Mouse (Mus musculus): ENCODE results near the gene Emc3. TPM values are rescaled to one million over a fixed set of nuclear protein-coding genes. Genes with fewer than 3 reads are reported as not detected.
A peak's percentile ranks its signal among the peaks of the same experiment; 100 is the strongest.

Emc3 gene
- polyA plus RNA-seq (2014; fragmentation: Nextera tagmentation; extraction: Ambion mirVana): 82.4 and 89.4 TPM in 2 replicates

- Histone ChIP-seq H3K9ac (ENCODE audit: low read length) (peak within 1 kb of the TSS; percentile 88), H3K36me3 (ENCODE audit: control insufficient read depth, insufficient read depth, low read length) (no peaks in the 10 kb centered on the region), H3K4me3 (ENCODE audit: low read depth, low read length) (peak within 1 kb of the TSS; percentile 90), H3K27me3 (ENCODE audit: control insufficient read depth, insufficient read depth, low read length) (no peaks in the 10 kb centered on the region), H3K27ac (ENCODE audit: low read depth, low read length) (peak within 1 kb of the TSS; percentile 49; the same call in 1 of the 2 replicates), H3K9me3 (ENCODE audit: control insufficient read depth, low read length) (no peaks in the 10 kb centered on the region), H3K4me1 (ENCODE audit: control insufficient read depth, insufficient read depth, low read length) (peaks cover 9% of the 10 kb centered on the region), H3K4me2 (ENCODE audit: low read depth) (peak within 1 kb of the TSS; percentile 59)
- WGBS: 1% methylated on average over 47 of the region's 47 CpGs
- ATAC-seq (ENCODE audit: insufficient read depth, low FRiP score, low TSS enrichment) (peak; percentile 81), DNase-seq (ENCODE audit: low spot score) (peak; percentile 96)
These were observed at the start of gene Emc3, which contains the start of gene Fancd2 for GRCm38 (mm10) chr6:113530932-113531839. Gene Emc3 (minus strand): TSS chr6:113531652. Gene Fancd2 (plus strand): TSS chr6:113531682.

DNA sequence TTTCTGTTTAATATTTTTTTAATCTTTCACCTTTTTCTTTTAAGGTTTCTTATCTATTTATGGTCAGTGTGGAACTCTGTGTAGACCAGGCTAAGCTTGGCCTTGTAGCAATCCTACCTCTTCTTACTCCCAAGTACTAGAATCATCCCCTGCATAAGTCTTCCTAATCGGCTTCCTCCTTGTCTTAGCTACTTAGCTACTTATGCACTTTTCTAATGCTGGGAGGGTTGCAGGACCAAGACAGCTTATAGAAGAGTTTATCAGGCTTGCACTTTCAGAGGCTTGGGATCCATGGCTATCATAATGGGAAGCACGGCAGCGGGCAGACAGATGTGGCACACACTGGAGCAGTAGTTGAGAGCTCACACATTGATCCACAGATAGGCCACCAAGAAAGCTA, 47.9 kb upstream of the Emc3 start:
- DNase-seq (ENCODE audit: low spot score) (no peak), ATAC-seq (ENCODE audit: insufficient read depth, low FRiP score, low TSS enrichment) (no peak)
- no peak overlapping the region for H3K4me3 ChIP-seq (ENCODE audit: low read depth, low read length)
- H3K27ac ChIP-seq (ENCODE audit: low read depth, low read length): no peak overlapping the region
- H3K9me3 ChIP-seq (ENCODE audit: control insufficient read depth, low read length): no peaks in the 10 kb centered on the region
- H3K4me1 ChIP-seq (ENCODE audit: control insufficient read depth, insufficient read depth, low read length): no peaks in the 10 kb centered on the region
- WGBS: 93% methylated on average over 3 of the region's 3 CpGs
- no peak overlapping the region for H3K9ac ChIP-seq (ENCODE audit: low read length)
- no peak overlapping the region for H3K4me2 ChIP-seq (ENCODE audit: low read depth)
- no peaks in the 10 kb centered on the region for H3K36me3 ChIP-seq (ENCODE audit: control insufficient read depth, insufficient read depth, low read length)
- no peaks in the 10 kb centered on the region for H3K27me3 ChIP-seq (ENCODE audit: control insufficient read depth, insufficient read depth, low read length)

- H3K36me3 ChIP-seq (ENCODE audit: control insufficient read depth, insufficient read depth, low read length): no peaks in the 10 kb centered on the region
- no peak overlapping the region for H3K27ac ChIP-seq (ENCODE audit: low read depth, low read length)
- 95% methylated on average over 6 of the region's 6 CpGs for WGBS
- no peaks in the 10 kb centered on the region for H3K27me3 ChIP-seq (ENCODE audit: control insufficient read depth, insufficient read depth, low read length)
- H3K9ac ChIP-seq (ENCODE audit: low read length): no peak overlapping the region
- DNase-seq (ENCODE audit: low spot score) (no peak), ATAC-seq (ENCODE audit: insufficient read depth, low FRiP score, low TSS enrichment) (no peak)
- no peaks in the 10 kb centered on the region for H3K4me1 ChIP-seq (ENCODE audit: control insufficient read depth, insufficient read depth, low read length)
- no peak overlapping the region for H3K4me3 ChIP-seq (ENCODE audit: low read depth, low read length)
- no peak overlapping the region for H3K4me2 ChIP-seq (ENCODE audit: low read depth)
- H3K9me3 ChIP-seq (ENCODE audit: control insufficient read depth, low read length): no peaks in the 10 kb centered on the region
These were observed 44.6 kb upstream of the Emc3 start for GRCm38 (mm10) chr6:113576044-113576443.

- ATAC-seq (ENCODE audit: insufficient read depth, low FRiP score, low TSS enrichment): no peak
- no peaks in the 10 kb centered on the region; the same call in 1 of the 2 replicates for H3K36me3 ChIP-seq (ENCODE audit: control insufficient read depth, insufficient read depth, low read length)
- WGBS: 90% methylated on average over 1 of the region's 1 CpGs
These were observed 33.1 kb upstream of the Emc3 start for GRCm38 (mm10) chr6:113564557-113564956.

DNA sequence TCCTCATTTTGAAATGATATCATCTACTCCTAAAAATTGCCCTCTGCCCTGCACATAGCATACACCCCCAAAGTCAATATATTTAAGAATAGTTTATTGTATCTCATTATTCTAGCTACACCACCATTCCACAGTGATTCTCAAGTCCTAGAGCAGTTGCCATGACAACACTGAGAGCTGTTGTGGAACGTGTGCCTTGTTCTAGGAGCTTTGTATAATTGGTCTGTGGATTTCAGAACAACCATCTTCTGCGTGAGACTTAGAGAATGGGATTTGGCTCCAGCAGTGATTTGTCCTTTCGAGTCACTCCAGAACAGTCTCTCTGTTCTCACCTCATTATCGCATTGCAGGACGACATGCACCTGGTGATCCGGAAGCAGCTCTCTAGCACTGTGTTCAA, 28.3 kb upstream of the Emc3 start:
- ATAC-seq (ENCODE audit: insufficient read depth, low FRiP score, low TSS enrichment) (no peak), DNase-seq (ENCODE audit: low spot score) (no peak)
- no peak overlapping the region for H3K4me2 ChIP-seq (ENCODE audit: low read depth)
- no peak overlapping the region for H3K27ac ChIP-seq (ENCODE audit: low read depth, low read length)
- no peak overlapping the region for H3K9ac ChIP-seq (ENCODE audit: low read length)
- H3K4me1 ChIP-seq (ENCODE audit: control insufficient read depth, insufficient read depth, low read length): no peaks in the 10 kb centered on the region
- H3K36me3 ChIP-seq (ENCODE audit: control insufficient read depth, insufficient read depth, low read length): no peaks in the 10 kb centered on the region
- no peaks in the 10 kb centered on the region for H3K27me3 ChIP-seq (ENCODE audit: control insufficient read depth, insufficient read depth, low read length)
- H3K9me3 ChIP-seq (ENCODE audit: control insufficient read depth, low read length): no peaks in the 10 kb centered on the region
- WGBS: 78% methylated on average over 6 of the region's 6 CpGs
- no peak overlapping the region for H3K4me3 ChIP-seq (ENCODE audit: low read depth, low read length)

More at GRCm38 (mm10) chr6:113564557-113564956, 33.1 kb upstream of the Emc3 start:
- Histone ChIP-seq H3K4me3 (ENCODE audit: low read depth, low read length) (no peak overlapping the region), H3K9ac (ENCODE audit: low read length) (no peak overlapping the region), H3K27ac (ENCODE audit: low read depth, low read length) (no peak overlapping the region), H3K4me1 (ENCODE audit: control insufficient read depth, insufficient read depth, low read length) (no peaks in the 10 kb centered on the region), H3K9me3 (ENCODE audit: control insufficient read depth, low read length) (no peaks in the 10 kb centered on the region), H3K27me3 (ENCODE audit: control insufficient read depth, insufficient read depth, low read length) (no peaks in the 10 kb centered on the region), H3K4me2 (ENCODE audit: low read depth) (no peak overlapping the region)
- DNase-seq (ENCODE audit: low spot score): no peak

- ATAC-seq (ENCODE audit: insufficient read depth, low FRiP score, low TSS enrichment) (no peak), DNase-seq (ENCODE audit: low spot score) (no peak)
- Histone ChIP-seq H3K36me3 (ENCODE audit: control insufficient read depth, insufficient read depth, low read length) (no peaks in the 10 kb centered on the region), H3K27me3 (ENCODE audit: control insufficient read depth, insufficient read depth, low read length) (no peaks in the 10 kb centered on the region), H3K9ac (ENCODE audit: low read length) (no peak overlapping the region), H3K9me3 (ENCODE audit: control insufficient read depth, low read length) (no peaks in the 10 kb centered on the region), H3K4me1 (ENCODE audit: control insufficient read depth, insufficient read depth, low read length) (no peaks in the 10 kb centered on the region), H3K4me2 (ENCODE audit: low read depth) (no peak overlapping the region), H3K4me3 (ENCODE audit: low read depth, low read length) (no peak overlapping the region), H3K27ac (ENCODE audit: low read depth, low read length) (no peak overlapping the region)
- 91% methylated on average over 9 of the region's 12 CpGs for WGBS
These were observed 12.5 kb upstream of the Emc3 start for GRCm38 (mm10) chr6:113543906-113544481.

- DNase-seq (ENCODE audit: low spot score): no peak
- no peaks in the 10 kb centered on the region for H3K27me3 ChIP-seq (ENCODE audit: control insufficient read depth, insufficient read depth, low read length)
- no peaks in the 10 kb centered on the region for H3K9me3 ChIP-seq (ENCODE audit: control insufficient read depth, low read length)
- no peaks in the 10 kb centered on the region for H3K4me1 ChIP-seq (ENCODE audit: control insufficient read depth, insufficient read depth, low read length)
- no peak overlapping the region for H3K9ac ChIP-seq (ENCODE audit: low read length)
- no peaks in the 10 kb centered on the region for H3K36me3 ChIP-seq (ENCODE audit: control insufficient read depth, insufficient read depth, low read length)
- no peak overlapping the region for H3K27ac ChIP-seq (ENCODE audit: low read depth, low read length)
- no peak overlapping the region for H3K4me2 ChIP-seq (ENCODE audit: low read depth)
- WGBS: 85% methylated on average over 6 of the region's 6 CpGs
- H3K4me3 ChIP-seq (ENCODE audit: low read depth, low read length): no peak overlapping the region
- ATAC-seq (ENCODE audit: insufficient read depth, low FRiP score, low TSS enrichment): no peak
These were observed 10.2 kb upstream of the Emc3 start for GRCm38 (mm10) chr6:113541610-113542009.

DNA sequence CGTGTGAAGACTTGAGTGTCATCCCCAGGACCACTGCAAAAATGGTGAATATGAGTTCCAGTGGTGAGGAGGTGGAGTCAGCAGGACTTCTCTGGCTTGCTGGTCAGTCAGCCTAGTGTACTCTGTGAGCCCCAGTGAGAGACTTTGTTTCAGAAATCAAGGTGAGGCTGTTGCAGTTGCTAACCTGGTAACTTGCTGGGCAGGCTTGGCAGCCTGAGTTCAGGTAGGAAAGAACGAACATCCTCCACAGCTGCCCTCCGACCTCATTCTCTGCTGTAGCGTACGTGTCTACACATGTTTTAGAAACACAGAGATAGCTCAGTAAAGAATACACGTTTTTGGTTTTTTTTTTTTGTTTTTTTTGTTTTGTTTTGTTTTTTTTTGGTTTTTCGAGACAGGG, 3.4 kb upstream of the Emc3 start:
- Histone ChIP-seq H3K4me1 (ENCODE audit: control insufficient read depth, insufficient read depth, low read length) (peaks cover 9% of the 10 kb centered on the region), H3K9ac (ENCODE audit: low read length) (no peak overlapping the region), H3K9me3 (ENCODE audit: control insufficient read depth, low read length) (no peaks in the 10 kb centered on the region), H3K36me3 (ENCODE audit: control insufficient read depth, insufficient read depth, low read length) (no peaks in the 10 kb centered on the region), H3K27ac (ENCODE audit: low read depth, low read length) (no peak overlapping the region), H3K27me3 (ENCODE audit: control insufficient read depth, insufficient read depth, low read length) (no peaks in the 10 kb centered on the region), H3K4me3 (ENCODE audit: low read depth, low read length) (no peak overlapping the region), H3K4me2 (ENCODE audit: low read depth) (no peak overlapping the region)
- no peak for ATAC-seq (ENCODE audit: insufficient read depth, low FRiP score, low TSS enrichment)
- DNase-seq (ENCODE audit: low spot score): no peak
- whole genome bisulfite sequencing: 89% methylated on average over 7 of the region's 7 CpGs

All from neural tube, embryonic 11.5 days (tissue).